Mouse (Mus musculus): ENCODE measurements around the gene Sstr4. TPM values are rescaled to one million over a fixed set of nuclear protein-coding genes. Genes with fewer than 3 reads are reported as not detected.

Gene Sstr4
- total RNA-seq, 2 experiments from 2014 or later, result 0.28 to 0.47 TPM

GRCm38 (mm10) chr2:148375326-148376150 lies 19.6 kb upstream of the Sstr4 start:
- peak; percentile 69 for DNase-seq
- peak; percentile 77 for TF ChIP-seq CTCF (IDR thresholded peaks at IDR 0.05)
- no peak overlapping the region for H3K27ac ChIP-seq
- intact Hi-C loops (cut with DNase I), result loop anchor here (10.0 kb wide), 1 partner anchor 199 kb away; no protein-coding TSS in a partner anchor
- H3K4me3 ChIP-seq, result peak overlapping the region; percentile 16; the same call in 1 of the 2 replicates

GRCm38 (mm10) chr2:148378817-148379342 lies 16.3 kb upstream of the Sstr4 start:
- no peak overlapping the region for H3K4me3 ChIP-seq
- intact Hi-C loops (cut with DNase I), result loop anchor here (10.0 kb wide), 1 partner anchor 196 kb away; no protein-coding TSS in a partner anchor
- no peak for TF ChIP-seq CTCF (IDR thresholded peaks at IDR 0.05)
- no peak for DNase-seq
- no peak overlapping the region for H3K27ac ChIP-seq

- TF ChIP-seq CTCF (IDR thresholded peaks at IDR 0.05), result no peak
- no peak overlapping the region for H3K4me3 ChIP-seq
- DNase-seq, result no peak
- H3K27ac ChIP-seq, result no peak overlapping the region
- intact Hi-C loops (cut with DNase I), result loop anchor here (10.0 kb wide), 1 partner anchor 195 kb away; no protein-coding TSS in a partner anchor
Observed at GRCm38 (mm10) chr2:148379899-148380413, 15.2 kb upstream of the Sstr4 start.

GRCm38 (mm10) chr2:148381076-148381475 lies 14.1 kb upstream of the Sstr4 start:
- intact Hi-C loops (cut with DNase I), result no loop called here
- no peak for DNase-seq
- no peak overlapping the region for H3K27ac ChIP-seq
- no peak for TF ChIP-seq CTCF (IDR thresholded peaks at IDR 0.05)
- no peak overlapping the region for H3K4me3 ChIP-seq

- TF ChIP-seq CTCF (IDR thresholded peaks at IDR 0.05), result no peak
- intact Hi-C loops (cut with DNase I), result no loop called here
Observed at GRCm38 (mm10) chr2:148386476-148386875, 8.7 kb upstream of the Sstr4 start.

GRCm38 (mm10) chr2:148386927-148387326 lies 8.2 kb upstream of the Sstr4 start:
- no peak for TF ChIP-seq CTCF (IDR thresholded peaks at IDR 0.05)
- Histone ChIP-seq H3K27ac (no peak overlapping the region), H3K4me3 (no peak overlapping the region)
- DNase-seq, result no peak
- intact Hi-C loops (cut with DNase I), result no loop called here

More at GRCm38 (mm10) chr2:148386476-148386875, 8.7 kb upstream of the Sstr4 start:
- no peak overlapping the region for H3K4me3 ChIP-seq
- H3K27ac ChIP-seq, result no peak overlapping the region
- DNase-seq, result no peak

- TF ChIP-seq CTCF (IDR thresholded peaks at IDR 0.05), result no peak
- peak; percentile 55 for DNase-seq
- Histone ChIP-seq H3K4me3 (peak overlapping the region; percentile 3; the same call in 1 of the 2 replicates), H3K27ac (peak overlapping the region; percentile 50)
- intact Hi-C loops (cut with DNase I), result no loop called here
Observed at GRCm38 (mm10) chr2:148387652-148388581, 7.2 kb upstream of the Sstr4 start.

GRCm38 (mm10) chr2:148393149-148393548 lies 2.0 kb upstream of the Sstr4 start:
- intact Hi-C loops (cut with DNase I), result loop anchor here (10.0 kb wide), 1 partner anchor 118 kb away; no protein-coding TSS in a partner anchor
- no peak overlapping the region for H3K4me3 ChIP-seq
- TF ChIP-seq CTCF (IDR thresholded peaks at IDR 0.05), result no peak
- no peak overlapping the region for H3K27ac ChIP-seq
- no peak for DNase-seq

- no peak for DNase-seq
- no peak overlapping the region for H3K4me3 ChIP-seq
- no peak for TF ChIP-seq CTCF (IDR thresholded peaks at IDR 0.05)
- intact Hi-C loops (cut with DNase I), result loop anchor here (10.0 kb wide), 1 partner anchor 119 kb away; no protein-coding TSS in a partner anchor
- no peak overlapping the region for H3K27ac ChIP-seq
Observed at GRCm38 (mm10) chr2:148393846-148394245, 1.3 kb upstream of the Sstr4 start.

GRCm38 (mm10) chr2:148396209-148396608 lies 1.1 kb downstream of the Sstr4 start:
- intact Hi-C loops (cut with DNase I), result loop anchor here (10.0 kb wide), 1 partner anchor 121 kb away; no protein-coding TSS in a partner anchor
- H3K4me3 ChIP-seq, result peak overlapping the region; percentile 75

GRCm38 (mm10) chr2:148397015-148397783 lies 2.1 kb downstream of the Sstr4 start:
- DNase-seq, result no peak
- Histone ChIP-seq H3K4me3 (no peak overlapping the region; the same call in 1 of the 2 replicates), H3K27ac (peak overlapping the region; percentile 69)
- intact Hi-C loops (cut with DNase I), result loop anchor here (10.0 kb wide), 1 partner anchor 122 kb away; no protein-coding TSS in a partner anchor
- no peak for TF ChIP-seq CTCF (IDR thresholded peaks at IDR 0.05)

More at GRCm38 (mm10) chr2:148396209-148396608, 1.1 kb downstream of the Sstr4 start:
- 0 out of 2 replicates have a peak overlapping the region, but pooled peaks have one; percentile 69 for H3K27ac ChIP-seq
- TF ChIP-seq CTCF (IDR thresholded peaks at IDR 0.05), result no peak
- no peak for DNase-seq

All from gastrocnemius, adult 2 months (tissue).